Mouse (Mus musculus) brain, embryonic 14.5 days (tissue): ENCODE data around the gene Cenpv.

Source experiments
- CTCF ChIP-seq: fragments of 200-500 bp; IDR thresholded peaks from 2 replicates; pipeline ENCODE4 v1.5.1; 2012; ENCODE audit warnings: inconsistent platforms, mild to moderate bottlenecking, moderate library complexity, borderline replicate concordance; ENCODE audit not compliant: insufficient read depth, insufficient read length; ENCODE audit errors: extremely low read depth
- POLR2A ChIP-seq: fragments of 200-500 bp; IDR thresholded peaks from 2 replicates; pipeline ENCODE4 v1.6.1; 2012; ENCODE audit warnings: mild to moderate bottlenecking, inconsistent platforms, borderline replicate concordance; ENCODE audit not compliant: poor library complexity, insufficient read depth, insufficient read length, severe bottlenecking; ENCODE audit errors: extremely low read depth

DNA sequence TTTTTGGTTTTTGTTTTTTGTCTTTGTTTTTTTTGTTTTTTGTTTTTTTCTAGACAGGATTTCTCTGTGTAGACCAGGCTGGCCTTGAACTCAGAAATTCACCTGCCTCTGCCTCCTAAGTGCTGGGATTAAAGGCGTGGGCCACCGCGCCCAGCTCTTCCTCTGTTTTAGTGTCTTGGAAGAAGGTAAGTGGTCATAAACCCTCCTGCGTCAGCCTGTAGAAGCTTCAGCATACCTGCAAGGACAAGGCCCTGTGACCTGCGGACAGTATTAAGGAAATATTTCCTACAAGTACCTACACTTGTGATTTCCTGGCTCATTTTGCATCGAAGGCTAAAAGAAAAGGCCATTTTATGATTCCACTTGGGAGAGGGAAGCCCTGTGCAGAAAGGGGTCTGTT is 45.4 kb downstream of the Cenpv start:
- TF ChIP-seq POLR2A (no peak), CTCF (no peak)
